Mouse (Mus musculus) embryonic facial prominence, embryonic 14.5 days (tissue): ENCODE measurements around the gene Rlf. TPM values are rescaled to one million over a fixed set of nuclear protein-coding genes. Genes with fewer than 3 reads are reported as not detected.

Experiments used
- ATAC-seq: fragments of 200-750 bp; cut with Nextera tagmentation; 2 replicates; pipeline ENCODE4 v1.8.0; 2017; ENCODE audit warnings: low read depth, moderate number of reproducible peaks, moderate TSS enrichment
- DNase-seq: peaks from one replicate; pipeline ENCODE4 v3.0.0-alpha.2; 2015; ENCODE audit warnings: low spot score
- H3K27ac ChIP-seq: fragments of 300-500 bp; sonication (generic); replicated peaks from 2 replicates; pipeline ENCODE4 v1.5.1; 2014; ENCODE audit warnings: low read depth, mild to moderate bottlenecking, low read length, moderate library complexity
- H3K27me3 ChIP-seq: fragments of 300-500 bp; sonication (generic); replicated peaks from 2 replicates; pipeline ENCODE4 v1.6.1; 2014; ENCODE audit warnings: low read length; ENCODE audit not compliant: control insufficient read depth, insufficient read depth
- H3K36me3 ChIP-seq: fragments of 300-500 bp; sonication (generic); 2 replicates; pipeline ENCODE4 v1.6.1; 2014; ENCODE audit warnings: low read length, mixed read lengths; ENCODE audit not compliant: control insufficient read depth, insufficient read depth
- H3K4me1 ChIP-seq: fragments of 300-500 bp; sonication (generic); 2 replicates; pipeline ENCODE4 v1.6.1; 2014; ENCODE audit warnings: antibody characterized with exemption, low read length; ENCODE audit not compliant: control insufficient read depth, insufficient read depth
- H3K4me2 ChIP-seq: fragments of 300-500 bp; sonication (generic); 2 replicates; pipeline ENCODE4 v1.6.1; 2014; ENCODE audit warnings: low read depth, mild to moderate bottlenecking, low read length, moderate library complexity, mixed read lengths
- H3K4me3 ChIP-seq: fragments of 300-500 bp; sonication (generic); 2 replicates; pipeline ENCODE4 v1.5.1; 2014; ENCODE audit warnings: low read depth, mild to moderate bottlenecking, low read length
- H3K9ac ChIP-seq: fragments of 300-500 bp; sonication (generic); 2 replicates; pipeline ENCODE4 v1.6.1; 2014; ENCODE audit warnings: low read depth, mild to moderate bottlenecking, low read length, moderate library complexity, mixed read lengths
- H3K9me3 ChIP-seq: fragments of 300-500 bp; sonication (generic); 2 replicates; pipeline ENCODE4 v1.6.1; 2016; ENCODE audit warnings: low read length; ENCODE audit not compliant: control insufficient read depth
- WGBS: fragments of 180-500 bp; shearing (Covaris S2); extraction: QIAGEN DNeasy Blood & Tissue Kit; methylation state at CpG from one replicate; pipeline ENCODE4 v1.1.7; 2014; 5-methylcytosine and 5-hydroxymethylcytosine counted together
- polyA plus RNA-seq: library from polyadenylated mRNA; unstranded; fragments of >200 nt; fragmentation: Nextera tagmentation; extraction: Ambion mirVana; gene quantifications from 2 replicates; pipeline ENCODE4 v1.2.1, GENCODE M21; 2014

Rlf gene
- polyA plus RNA-seq, 1 experiment from 2014 or later: 18.6 TPM

GRCm38 (mm10) chr4:121223136-121223535 is 8.3 kb upstream of the Rlf start:
- 75% methylated on average over 1 of the region's 1 CpGs for WGBS
- Histone ChIP-seq H3K4me2 (no peak overlapping the region), H3K36me3 (no peaks in the 10 kb centered on the region), H3K27ac (no peak overlapping the region), H3K4me1 (no peaks in the 10 kb centered on the region), H3K9me3 (no peaks in the 10 kb centered on the region), H3K4me3 (no peak overlapping the region), H3K27me3 (no peaks in the 10 kb centered on the region), H3K9ac (no peak overlapping the region)
- DNase-seq: no peak
- ATAC-seq: no peak

- Histone ChIP-seq H3K36me3 (no peaks in the 10 kb centered on the region), H3K9me3 (no peaks in the 10 kb centered on the region), H3K27me3 (no peaks in the 10 kb centered on the region), H3K4me2 (no peak overlapping the region), H3K27ac (no peak overlapping the region), H3K4me3 (no peak overlapping the region), H3K4me1 (peaks cover 13% of the 10 kb centered on the region; the same call in 1 of the 2 replicates), H3K9ac (no peak overlapping the region)
- DNase-seq (no peak), ATAC-seq (no peak)
- WGBS: 61% methylated on average over 2 of the region's 2 CpGs
Measured at GRCm38 (mm10) chr4:121216216-121216615, 1.3 kb upstream of the Rlf start.

GRCm38 (mm10) chr4:121215489-121215888 is 605 bp upstream of the Rlf start:
- ATAC-seq (no peak), DNase-seq (no peak)
- Histone ChIP-seq H3K27ac (peak overlapping the region; percentile 94; the same call in 1 of the 2 replicates), H3K27me3 (no peaks in the 10 kb centered on the region), H3K9ac (peak overlapping the region; percentile 99), H3K4me3 (peak overlapping the region; percentile 98), H3K4me1 (peaks cover 13% of the 10 kb centered on the region; the same call in 1 of the 2 replicates), H3K4me2 (peak overlapping the region; percentile 50), H3K9me3 (no peaks in the 10 kb centered on the region), H3K36me3 (no peaks in the 10 kb centered on the region)
- WGBS: 25% methylated on average over 5 of the region's 5 CpGs

- peaks cover 13% of the 10 kb centered on the region; the same call in 1 of the 2 replicates for H3K4me1 ChIP-seq
- H3K9me3 ChIP-seq: no peaks in the 10 kb centered on the region
- peak overlapping the region; percentile 99 for H3K9ac ChIP-seq
- DNase-seq (peak; percentile 66), ATAC-seq (peak; percentile 79)
- H3K4me2 ChIP-seq: peak overlapping the region; percentile 88
- peak overlapping the region; percentile 98 for H3K4me3 ChIP-seq
- H3K36me3 ChIP-seq: no peaks in the 10 kb centered on the region
- peak overlapping the region; percentile 94 for H3K27ac ChIP-seq
- WGBS: 2% methylated on average over 19 of the region's 36 CpGs
- no peaks in the 10 kb centered on the region for H3K27me3 ChIP-seq
Measured at GRCm38 (mm10) chr4:121213936-121214792, 720 bp downstream of the Rlf start.

GRCm38 (mm10) chr4:121208911-121209310 is 6.0 kb downstream of the Rlf start:
- 88% methylated on average over 4 of the region's 4 CpGs for WGBS

GRCm38 (mm10) chr4:121197856-121198255 is 17.0 kb downstream of the Rlf start:
- no peak for DNase-seq
- no peak for ATAC-seq
- H3K27me3 ChIP-seq: no peaks in the 10 kb centered on the region
- WGBS: 52% methylated on average over 4 of the region's 4 CpGs
- H3K36me3 ChIP-seq: no peaks in the 10 kb centered on the region
- no peak overlapping the region for H3K4me2 ChIP-seq
- no peaks in the 10 kb centered on the region for H3K4me1 ChIP-seq
- no peak overlapping the region for H3K4me3 ChIP-seq
- H3K27ac ChIP-seq: no peak overlapping the region
- H3K9me3 ChIP-seq: no peaks in the 10 kb centered on the region
- no peak overlapping the region for H3K9ac ChIP-seq

More at GRCm38 (mm10) chr4:121208911-121209310, 6.0 kb downstream of the Rlf start:
- Histone ChIP-seq H3K9me3 (no peaks in the 10 kb centered on the region), H3K9ac (no peak overlapping the region), H3K27me3 (no peaks in the 10 kb centered on the region), H3K4me1 (peaks cover 10% of the 10 kb centered on the region; the same call in 1 of the 2 replicates), H3K4me2 (no peak overlapping the region), H3K36me3 (no peaks in the 10 kb centered on the region), H3K27ac (no peak overlapping the region), H3K4me3 (no peak overlapping the region)
- ATAC-seq: no peak
- no peak for DNase-seq

- H3K9ac ChIP-seq: no peak overlapping the region
- H3K4me2 ChIP-seq: no peak overlapping the region
- no peak overlapping the region for H3K27ac ChIP-seq
- WGBS: 93% methylated on average over 4 of the region's 4 CpGs
- H3K9me3 ChIP-seq: no peaks in the 10 kb centered on the region
- H3K27me3 ChIP-seq: no peaks in the 10 kb centered on the region
- DNase-seq (no peak), ATAC-seq (no peak)
- H3K36me3 ChIP-seq: no peaks in the 10 kb centered on the region
- H3K4me1 ChIP-seq: no peaks in the 10 kb centered on the region
- H3K4me3 ChIP-seq: no peak overlapping the region
Measured at GRCm38 (mm10) chr4:121196995-121197394, 17.9 kb downstream of the Rlf start.

- ATAC-seq (no peak), DNase-seq (no peak)
- H3K9me3 ChIP-seq: no peaks in the 10 kb centered on the region
- H3K27ac ChIP-seq: no peak overlapping the region
- no peak overlapping the region for H3K9ac ChIP-seq
- H3K36me3 ChIP-seq: no peaks in the 10 kb centered on the region
- WGBS: 95% methylated on average over 2 of the region's 2 CpGs
- no peaks in the 10 kb centered on the region for H3K4me1 ChIP-seq
- H3K4me2 ChIP-seq: no peak overlapping the region
- H3K27me3 ChIP-seq: no peaks in the 10 kb centered on the region
- H3K4me3 ChIP-seq: no peak overlapping the region
Measured at GRCm38 (mm10) chr4:121196205-121196604, 18.7 kb downstream of the Rlf start.

GRCm38 (mm10) chr4:121194736-121195135 is 20.1 kb downstream of the Rlf start:
- H3K4me2 ChIP-seq: no peak overlapping the region
- H3K36me3 ChIP-seq: 0 out of 2 replicates have a peak, but pooled peaks cover under 1% of the 10 kb centered on the region
- no peaks in the 10 kb centered on the region for H3K27me3 ChIP-seq
- no peaks in the 10 kb centered on the region for H3K4me1 ChIP-seq
- H3K9me3 ChIP-seq: no peaks in the 10 kb centered on the region
- no peak for DNase-seq
- no peak overlapping the region for H3K27ac ChIP-seq
- no peak for ATAC-seq
- no peak overlapping the region for H3K9ac ChIP-seq
- no peak overlapping the region for H3K4me3 ChIP-seq
